Mouse (Mus musculus): Measurements from ENCODE around the gene Lrrc8e.

- no peak for TF ChIP-seq CTCF (conservative IDR thresholded peaks at IDR 0.05; ENCODE audit: insufficient read depth, insufficient read length, low read depth, low read length)
- TF ChIP-seq POLR2A (IDR thresholded peaks at IDR 0.05; ENCODE audit: low read depth, low read length), result no peak
Measured at GRCm38 (mm10) chr8:4201321-4201720, 25.3 kb upstream of the Lrrc8e start.

Measured in kidney, adult 2 months (tissue).